Mouse (Mus musculus) heart, embryonic 16.5 days (tissue): ENCODE measurements around the gene Ptch1. TPM values are rescaled to one million over a fixed set of nuclear protein-coding genes. Genes with fewer than 3 reads are reported as not detected.

Experiments used
- ATAC-seq: fragments of 200-750 bp; cut with Nextera tagmentation; replicated peaks from 2 replicates; pipeline ENCODE4 v1.8.0; 2017; ENCODE audit warnings: moderate number of reproducible peaks; ENCODE audit not compliant: insufficient read depth, low FRiP score; ENCODE audit errors: extremely low read depth
- H3K27ac ChIP-seq: fragments of 300-500 bp; sonication (generic); 2 replicates; pipeline ENCODE4 v1.5.1; 2014; ENCODE audit warnings: mild to moderate bottlenecking, low read length, control low read depth, moderate library complexity
- H3K27me3 ChIP-seq: fragments of 300-500 bp; sonication (generic); 2 replicates; pipeline ENCODE4 v1.6.1; 2014; ENCODE audit warnings: low read length, mixed read lengths; ENCODE audit not compliant: control insufficient read depth, insufficient read depth
- H3K36me3 ChIP-seq: fragments of 300-500 bp; sonication (generic); 2 replicates; pipeline ENCODE4 v1.6.1; 2014; ENCODE audit not compliant: control insufficient read depth, insufficient read depth
- H3K4me1 ChIP-seq: fragments of 300-500 bp; sonication (generic); 2 replicates; pipeline ENCODE4 v1.6.1; 2014; ENCODE audit warnings: low read length, mixed read lengths; ENCODE audit not compliant: control insufficient read depth, insufficient read depth
- H3K4me2 ChIP-seq: fragments of 300-500 bp; sonication (generic); 2 replicates; pipeline ENCODE4 v1.6.1; 2014; ENCODE audit warnings: low read depth, mild to moderate bottlenecking, control low read depth, low read length
- H3K4me3 ChIP-seq: fragments of 300-500 bp; sonication (generic); 2 replicates; pipeline ENCODE4 v1.5.1; 2014; ENCODE audit warnings: mild to moderate bottlenecking, control low read depth, low read length
- H3K9ac ChIP-seq: fragments of 300-500 bp; sonication (generic); 2 replicates; pipeline ENCODE4 v1.6.1; 2014; ENCODE audit warnings: low read length, control low read depth
- H3K9me3 ChIP-seq: fragments of 300-500 bp; sonication (generic); replicated peaks from 2 replicates; pipeline ENCODE4 v1.6.1; 2016; ENCODE audit warnings: low read length; ENCODE audit not compliant: control insufficient read depth
- WGBS: fragments of 180-500 bp; shearing (Covaris S2); extraction: QIAGEN DNeasy Blood & Tissue Kit; methylation state at CpG from one replicate; pipeline ENCODE4 v1.1.7; 2014; 5-methylcytosine and 5-hydroxymethylcytosine counted together
- polyA plus RNA-seq: library from polyadenylated mRNA; unstranded; fragments of >200 nt; fragmentation: Nextera tagmentation; extraction: Ambion mirVana; gene quantifications from 2 replicates; pipeline ENCODE4 v1.2.1, GENCODE M21; 2015

Gene Ptch1
- polyA plus RNA-seq, 1 experiment from 2014 or later: 5.6 TPM

DNA sequence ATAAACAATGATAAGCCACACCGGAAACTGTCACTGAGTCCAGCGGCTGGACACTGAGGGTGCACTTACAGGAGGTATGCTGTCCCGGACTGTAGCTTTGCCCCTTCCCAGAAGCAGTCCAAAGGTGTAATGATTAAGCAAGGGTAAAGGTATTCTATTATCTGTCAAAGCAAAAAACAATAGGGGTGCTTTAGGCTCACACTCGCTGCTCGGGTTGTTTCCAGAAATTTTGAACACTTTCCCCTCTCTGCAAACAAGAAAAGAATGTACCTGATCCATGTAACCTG is 28.5 kb downstream of the Ptch1 start:
- peaks cover 32% of the 10 kb centered on the region for H3K36me3 ChIP-seq
- 57% methylated on average over 5 of the region's 5 CpGs for WGBS
- H3K27me3 ChIP-seq: no peaks in the 10 kb centered on the region
- peaks cover 17% of the 10 kb centered on the region for H3K4me1 ChIP-seq
- no peak overlapping the region for H3K27ac ChIP-seq
- ATAC-seq: no peak
- no peaks in the 10 kb centered on the region for H3K9me3 ChIP-seq
- H3K9ac ChIP-seq: no peak overlapping the region
- H3K4me3 ChIP-seq: no peak overlapping the region
- H3K4me2 ChIP-seq: no peak overlapping the region

DNA sequence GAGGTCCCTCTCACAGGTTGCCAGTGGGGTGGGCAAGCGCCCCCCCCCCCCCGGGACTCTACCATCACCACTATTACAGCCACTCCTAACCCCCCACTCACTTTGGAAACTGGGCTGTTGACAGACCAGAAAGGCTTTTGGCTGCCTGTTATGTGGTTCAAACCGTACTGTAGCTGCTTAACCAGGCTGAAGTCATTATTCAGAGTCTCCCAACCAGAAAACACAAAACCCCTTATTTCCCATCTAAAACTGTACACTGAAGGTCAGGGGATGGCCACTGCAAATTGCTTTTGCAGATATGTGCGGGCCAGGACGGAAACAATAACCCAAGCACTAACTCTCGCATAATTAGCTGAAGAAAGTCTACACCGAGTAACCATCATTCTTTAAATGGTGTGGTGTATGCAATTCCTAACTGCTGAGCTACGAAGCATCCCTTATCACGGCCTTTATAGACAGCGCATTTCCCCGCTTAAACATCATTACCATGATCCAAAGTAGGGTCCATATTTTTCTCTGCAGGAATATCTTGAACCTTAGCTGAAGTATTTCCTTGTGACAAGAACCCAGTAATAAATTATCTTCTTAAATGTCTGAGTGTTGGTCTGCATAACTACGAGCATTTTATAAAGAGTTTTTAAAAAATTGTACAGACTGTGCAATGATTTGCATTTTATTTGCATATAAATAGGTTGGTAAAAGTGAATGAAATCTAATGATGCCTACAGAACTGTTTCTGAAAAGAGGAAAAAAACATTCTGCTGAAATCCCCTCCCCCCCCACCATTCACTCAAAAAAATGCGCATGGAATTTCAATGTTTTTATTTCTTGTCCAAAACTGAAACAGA is 29.1 kb downstream of the Ptch1 start:
- Histone ChIP-seq H3K27ac (no peak overlapping the region), H3K4me2 (no peak overlapping the region)

GRCm38 (mm10) chr13:63543459-63543858 is 29.9 kb downstream of the Ptch1 start:
- no peak for ATAC-seq
- no peaks in the 10 kb centered on the region for H3K9me3 ChIP-seq
- H3K27ac ChIP-seq: no peak overlapping the region
- 75% methylated on average over 6 of the region's 6 CpGs for WGBS
- H3K4me3 ChIP-seq: no peak overlapping the region
- no peaks in the 10 kb centered on the region for H3K27me3 ChIP-seq
- H3K36me3 ChIP-seq: peaks cover 47% of the 10 kb centered on the region
- H3K9ac ChIP-seq: no peak overlapping the region
- H3K4me1 ChIP-seq: peaks cover 2% of the 10 kb centered on the region
- no peak overlapping the region for H3K4me2 ChIP-seq

More for the DNA sequence above, 29.1 kb downstream of the Ptch1 start:
- no peak for ATAC-seq
- WGBS: 73% methylated on average over 13 of the region's 13 CpGs
- Histone ChIP-seq H3K4me1 (peaks cover 11% of the 10 kb centered on the region), H3K4me3 (no peak overlapping the region), H3K9ac (no peak overlapping the region), H3K36me3 (peaks cover 38% of the 10 kb centered on the region), H3K27me3 (no peaks in the 10 kb centered on the region), H3K9me3 (no peaks in the 10 kb centered on the region)

GRCm38 (mm10) chr13:63542796-63543384 is 30.5 kb downstream of the Ptch1 start:
- Histone ChIP-seq H3K36me3 (peaks cover 52% of the 10 kb centered on the region), H3K4me2 (no peak overlapping the region), H3K9ac (no peak overlapping the region), H3K27me3 (no peaks in the 10 kb centered on the region), H3K27ac (no peak overlapping the region), H3K9me3 (no peaks in the 10 kb centered on the region), H3K4me1 (no peaks in the 10 kb centered on the region), H3K4me3 (no peak overlapping the region)
- 84% methylated on average over 3 of the region's 3 CpGs for WGBS
- ATAC-seq: no peak

- Histone ChIP-seq H3K27me3 (no peaks in the 10 kb centered on the region), H3K27ac (no peak overlapping the region), H3K4me3 (no peak overlapping the region), H3K4me2 (no peak overlapping the region), H3K9ac (no peak overlapping the region), H3K9me3 (no peaks in the 10 kb centered on the region), H3K4me1 (no peaks in the 10 kb centered on the region), H3K36me3 (peaks cover 66% of the 10 kb centered on the region)
- no peak for ATAC-seq
Measured at GRCm38 (mm10) chr13:63541510-63541909, 31.9 kb downstream of the Ptch1 start.

DNA sequence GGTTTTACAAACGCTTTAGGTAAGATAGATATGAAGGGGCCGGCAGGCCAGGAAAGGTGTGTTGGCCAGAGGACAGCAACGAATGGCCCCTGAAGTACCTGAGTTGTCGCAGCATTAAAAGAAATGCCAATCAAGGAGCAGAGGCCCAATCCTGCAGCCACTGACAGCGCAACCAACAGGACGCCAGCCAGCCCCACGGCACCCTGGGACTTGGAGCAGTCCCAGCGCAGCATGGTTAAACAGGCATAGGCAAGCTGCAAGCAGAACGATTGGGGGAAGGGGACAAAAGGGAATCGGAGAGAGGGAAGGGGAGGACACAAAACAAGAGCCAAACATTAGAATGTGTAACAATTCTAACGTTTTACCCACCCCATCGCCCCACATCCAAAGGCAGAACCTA is 32.8 kb downstream of the Ptch1 start:
- Histone ChIP-seq H3K9me3 (no peaks in the 10 kb centered on the region), H3K36me3 (peaks cover 74% of the 10 kb centered on the region), H3K27ac (no peak overlapping the region), H3K9ac (no peak overlapping the region), H3K4me1 (no peaks in the 10 kb centered on the region), H3K4me2 (no peak overlapping the region), H3K4me3 (no peak overlapping the region), H3K27me3 (no peaks in the 10 kb centered on the region)
- ATAC-seq: no peak
- 89% methylated on average over 12 of the region's 12 CpGs for WGBS

GRCm38 (mm10) chr13:63534981-63535380 is 38.4 kb downstream of the Ptch1 start:
- H3K27ac ChIP-seq: no peak overlapping the region
- ATAC-seq: no peak

GRCm38 (mm10) chr13:63530857-63531256 is 42.5 kb downstream of the Ptch1 start:
- Histone ChIP-seq H3K4me3 (no peak overlapping the region), H3K4me1 (peaks cover 14% of the 10 kb centered on the region), H3K27me3 (no peaks in the 10 kb centered on the region), H3K4me2 (no peak overlapping the region), H3K27ac (no peak overlapping the region), H3K36me3 (peaks cover 64% of the 10 kb centered on the region), H3K9ac (no peak overlapping the region), H3K9me3 (no peaks in the 10 kb centered on the region)
- WGBS: 85% methylated on average over 9 of the region's 9 CpGs
- ATAC-seq: no peak

More at GRCm38 (mm10) chr13:63534981-63535380, 38.4 kb downstream of the Ptch1 start:
- Histone ChIP-seq H3K9ac (no peak overlapping the region), H3K4me2 (no peak overlapping the region), H3K27me3 (no peaks in the 10 kb centered on the region), H3K4me3 (no peak overlapping the region), H3K36me3 (peaks cover 91% of the 10 kb centered on the region), H3K4me1 (no peaks in the 10 kb centered on the region), H3K9me3 (no peaks in the 10 kb centered on the region)
- 81% methylated on average over 4 of the region's 4 CpGs for WGBS

- H3K27ac ChIP-seq: no peak overlapping the region
- H3K9me3 ChIP-seq: no peaks in the 10 kb centered on the region
- H3K4me3 ChIP-seq: no peak overlapping the region
- no peak for ATAC-seq
- H3K4me2 ChIP-seq: no peak overlapping the region
- 74% methylated on average over 3 of the region's 3 CpGs for WGBS
- H3K36me3 ChIP-seq: peaks cover 60% of the 10 kb centered on the region
- no peaks in the 10 kb centered on the region for H3K27me3 ChIP-seq
- H3K4me1 ChIP-seq: peaks cover 14% of the 10 kb centered on the region
- H3K9ac ChIP-seq: no peak overlapping the region
Measured at GRCm38 (mm10) chr13:63530371-63530764, 43.0 kb downstream of the Ptch1 start.
